In genomic region chr12:52361198-52361597, GRCm38 (mm10) we compare ENCODE assay signal across 17 mouse cellular contexts.
DNase-seq lines count a peak whose midpoint lies in the region; ATAC-seq lines count a peak whose summit lies in the region.
"Had no signal": no experiment of that assay in that cellular context is flagged by ENCODE, and none has a peak within 500 bp of the region (broad histone marks: within the 10 kb centered on the region; RNA-seq: fewer than 3 reads in every experiment).

No protein-coding gene starts in this region.

- ATAC-seq in frontal cortex, adult (ENCODE audit: low TSS enrichment), result peak; percentile 62; the same call in 1 of the 2 replicates
- ATAC-seq: liver, embryonic 12.5 days had no signal

- H3K27ac ChIP-seq in brown adipose tissue, adult 24 weeks (replicated peaks; ENCODE audit: low read depth, low read length), result peak overlapping the region; percentile 44; the same call in 1 of the 2 replicates
- H3K27ac ChIP-seq: hindbrain, embryonic 13.5 days; liver, embryonic 12.5 days had no signal

- no peak for DNase-seq in frontal cortex, adult 2 months (ENCODE audit: extremely low spot score in 1 of 2, low spot score in 1 of 2)
- peak; percentile 56 for DNase-seq in layer of hippocampus, adult 9-11 months
- no peak for DNase-seq in layer of hippocampus, adult 9-10 months (ENCODE audit: low spot score)
- peak; percentile 71 for DNase-seq in lung, postnatal 36 days
- no peak for DNase-seq in ovary, postnatal 14 days (ENCODE audit: low spot score)
- DNase-seq in natural killer cell, adult 2 months (ENCODE audit: low spot score in 2 of 2), result no peak
- DNase-seq: adrenal gland, adult 2 months; B cell, adult 2 months; cerebellum, adult 9-11 months; gastrocnemius, postnatal 14 days; kidney, adult 11 months; spleen, adult 18-20 months had no signal

- H3K4me1 ChIP-seq in brown adipose tissue, adult 24 weeks (ENCODE audit: control insufficient read depth, insufficient read depth, insufficient read length, low read length), result peaks cover 4% of the 10 kb centered on the region; the same call in 1 of the 2 replicates
- H3K4me1 ChIP-seq: heart, embryonic 12.5 days; liver, embryonic 12.5 days had no signal

- no peak overlapping the region for H3K4me3 ChIP-seq in brown adipose tissue, adult 24 weeks (ENCODE audit: insufficient read depth, low read depth, low read length)
- H3K4me3 ChIP-seq: heart, embryonic 12.5 days; hindbrain, embryonic 13.5 days; liver, embryonic 12.5 days had no signal

Comparison
In these comparisons a context has a peak if more than half of its experiments do, and no peak if none do; other contexts are left out.
1. DNase-seq: peak in layer of hippocampus, adult 9-11 months (single experiment) and lung, postnatal 36 days (single experiment); none in frontal cortex, adult 2 months (0 of 2), layer of hippocampus, adult 9-10 months (single experiment), ovary, postnatal 14 days (single experiment) and natural killer cell, adult 2 months (0 of 2).